ENCODE assay signal across 8 mouse cellular contexts in the genomic region with DNA sequence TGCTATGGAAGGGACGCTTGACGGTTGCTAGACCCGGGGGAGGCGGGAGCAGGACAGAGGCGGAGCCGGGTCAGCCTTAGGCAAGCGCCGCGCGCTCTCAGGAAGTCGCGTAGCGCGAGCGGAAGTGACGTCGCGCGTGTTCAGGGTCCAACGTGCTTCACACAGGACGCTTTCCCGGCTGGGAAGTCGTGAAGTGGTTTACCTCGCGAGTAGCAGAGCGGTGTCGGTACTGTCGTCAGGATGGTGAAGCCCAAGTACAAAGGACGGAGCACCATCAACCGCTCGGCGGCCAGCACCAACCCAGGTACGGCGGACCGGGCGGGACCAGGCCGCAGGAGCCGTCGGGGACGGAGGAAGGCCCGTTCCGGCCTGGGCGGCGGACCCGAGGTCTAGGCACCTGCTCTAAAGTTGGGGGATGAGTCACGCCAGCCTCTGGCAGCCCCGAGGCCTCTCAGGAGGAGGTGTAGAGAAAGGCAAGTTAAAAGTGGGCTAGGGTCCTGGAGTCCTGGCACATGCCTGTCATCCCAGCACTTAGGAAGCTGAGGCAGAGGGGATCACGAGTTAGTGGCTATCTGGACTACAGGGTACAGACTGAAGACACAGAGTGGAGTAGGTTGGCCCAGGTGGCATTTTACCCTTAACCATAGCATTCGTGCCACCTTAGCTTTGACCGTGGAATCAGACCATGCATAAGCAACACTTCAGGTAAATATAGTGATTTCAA. TPM values are rescaled to one million over a fixed set of nuclear protein-coding genes. Genes with fewer than 3 reads are reported as not detected.
DNase-seq lines count a peak whose midpoint lies in the region; ATAC-seq and TF ChIP-seq lines count a peak whose summit lies in the region.

No protein-coding gene starts in this region.

- peak; percentile 93; the same call in 1 of the 2 replicates for TF ChIP-seq POLR2A in lung, adult 2 months (IDR thresholded peaks at IDR 0.05; ENCODE audit: borderline replicate concordance, extremely low read depth, low read depth, low read length)

- H3K4me3 ChIP-seq in forebrain, embryonic 15.5 days: peak overlapping the region; percentile 82
- H3K4me3 ChIP-seq in lung, adult 2 months (replicated peaks; ENCODE audit: extremely low read depth, low read depth, low read length): peak overlapping the region; percentile 75

- H3K27ac ChIP-seq in forebrain, embryonic 15.5 days (replicated peaks): peak overlapping the region; percentile 34; the same call in 1 of the 2 replicates

- H3K9ac ChIP-seq in forebrain, embryonic 15.5 days (replicated peaks): peak overlapping the region; percentile 72

- intact Hi-C loops in heart, postnatal 25 days (cut with DNase I): loop anchor here (5.0 kb wide), 1 partner anchor 37 kb away; a partner anchor contains a TSS

- no peak for TF ChIP-seq CTCF in lung, adult 2 months (IDR thresholded peaks at IDR 0.05; ENCODE audit: insufficient read depth, low read length)

- peak overlapping the region; percentile 87 for H3K4me2 ChIP-seq in forebrain, embryonic 15.5 days (replicated peaks)

- peak; percentile 98 for ATAC-seq in forebrain, embryonic 15.5 days (replicated peaks)
- peak; percentile 99 for ATAC-seq in neutrophil, adult 5-6 weeks (ENCODE audit: extremely low read depth, insufficient number of reproducible peaks, low FRiP score, poor library complexity, severe bottlenecking)

- WGBS in forebrain, embryonic 15.5 days: under 1% methylated on average over 50 of the region's 50 CpGs
- under 1% methylated on average over 50 of the region's 50 CpGs for WGBS in lung, adult 2 months

- peak; percentile 93 for DNase-seq in ES-CJ7 (ENCODE audit: low read depth, low spot score)
- DNase-seq in cerebellum, adult 11 months: peak; percentile 85
- peak; percentile 87 for DNase-seq in heart, postnatal 25 days (ENCODE audit: low spot score)
- DNase-seq in layer of hippocampus, adult 18-20 months (ENCODE audit: low spot score in 2 of 2): peak; percentile 87 to 93
- peak; percentile 93 for DNase-seq in lung, adult 2 months
- peak; percentile 82 to 83 for DNase-seq in thymus, adult 18-20 months

- peaks cover 20% of the 10 kb centered on the region for H3K4me1 ChIP-seq in forebrain, embryonic 15.5 days
- H3K4me1 ChIP-seq in lung, adult 2 months (ENCODE audit: control insufficient read depth, insufficient read depth, low read length): peaks cover 4% of the 10 kb centered on the region; the same call in 1 of the 2 replicates

- H3K9me3 ChIP-seq in forebrain, embryonic 15.5 days: no peaks in the 10 kb centered on the region

- no peaks in the 10 kb centered on the region; the same call in 1 of the 2 replicates for H3K36me3 ChIP-seq in forebrain, embryonic 15.5 days

- no peaks in the 10 kb centered on the region for H3K27me3 ChIP-seq in forebrain, embryonic 15.5 days

RNA-seq across cellular contexts. Expression of a gene that starts 13.7 kb away (rescaled TPM):
- 93.6 and 95.8 TPM in 2 replicates for polyA plus RNA-seq in forebrain, embryonic 15.5 days (2015; fragmentation: Nextera tagmentation; extraction: Ambion mirVana)
- 10 to 100 TPM; 25.9 to 27.0 TPM for total RNA-seq in heart, postnatal 25 days (2021)
- 10 to 100 TPM; 54.8 to 62.3 TPM for total RNA-seq in layer of hippocampus, adult 18-20 months (2021)
- polyA plus RNA-seq in lung, adult 2 months (2012; rRNA removed): 13.7 and 21.5 TPM in 2 replicates
- total RNA-seq in neutrophil, adult 5-6 weeks (2017): 84.1 and 99.5 TPM in 2 replicates

RNA-seq across cellular contexts. Expression of a gene that starts 35.5 kb away (rescaled TPM):
- polyA plus RNA-seq in forebrain, embryonic 15.5 days (2015; fragmentation: Nextera tagmentation; extraction: Ambion mirVana): 0.52 and 1.2 TPM in 2 replicates
- not detected for total RNA-seq in heart, postnatal 25 days (2021)
- 1 to 10 TPM in 1 of 2 experiments, under 1 TPM in 1; 0.84 to 1.1 TPM for total RNA-seq in layer of hippocampus, adult 18-20 months (2021)
- polyA plus RNA-seq in lung, adult 2 months (2012; rRNA removed): 14.9 and 15.8 TPM in 2 replicates
- 0.23 and 0.49 TPM in 2 replicates for total RNA-seq in neutrophil, adult 5-6 weeks (2017)

RNA-seq across cellular contexts. Expression of a gene that starts 36.4 kb away (rescaled TPM):
- 31.0 and 31.1 TPM in 2 replicates for polyA plus RNA-seq in forebrain, embryonic 15.5 days (2015; fragmentation: Nextera tagmentation; extraction: Ambion mirVana)
- total RNA-seq in heart, postnatal 25 days (2021): 1 to 10 TPM; 7.6 to 8.8 TPM
- total RNA-seq in layer of hippocampus, adult 18-20 months (2021): 10 to 100 TPM; 13.8 to 15.4 TPM
- 7.8 and 8.8 TPM in 2 replicates for polyA plus RNA-seq in lung, adult 2 months (2012; rRNA removed)
- 26.2 and 30.0 TPM in 2 replicates for total RNA-seq in neutrophil, adult 5-6 weeks (2017)

RNA-seq across cellular contexts. Expression of a gene that starts 43.8 kb away (rescaled TPM):
- polyA plus RNA-seq in forebrain, embryonic 15.5 days (2015; fragmentation: Nextera tagmentation; extraction: Ambion mirVana): 2.7 and 4.5 TPM in 2 replicates
- total RNA-seq in heart, postnatal 25 days (2021): 1 to 10 TPM; 3.1 to 3.6 TPM
- total RNA-seq in layer of hippocampus, adult 18-20 months (2021): 1 to 10 TPM; 8.2 to 8.3 TPM
- polyA plus RNA-seq in lung, adult 2 months (2012; rRNA removed): 17.3 and 21.4 TPM in 2 replicates
- total RNA-seq in neutrophil, adult 5-6 weeks (2017): 0.37 and 1.3 TPM in 2 replicates

RNA-seq across cellular contexts. Expression of a gene that starts 54.9 kb away (rescaled TPM):
- 151 and 153 TPM in 2 replicates for polyA plus RNA-seq in forebrain, embryonic 15.5 days (2015; fragmentation: Nextera tagmentation; extraction: Ambion mirVana)
- total RNA-seq in heart, postnatal 25 days (2021): 10 to 100 TPM; 21.1 to 22.0 TPM
- total RNA-seq in layer of hippocampus, adult 18-20 months (2021): 100 to 1,000 TPM; 113 to 118 TPM
- 9.5 and 14.2 TPM in 2 replicates for polyA plus RNA-seq in lung, adult 2 months (2012; rRNA removed)
- 23.8 and 38.1 TPM in 2 replicates for total RNA-seq in neutrophil, adult 5-6 weeks (2017)

Comparison
In these comparisons a context has a peak if more than half of its experiments do, and no peak if none do; other contexts are left out.
1. Peak in every context shown above with its lines: DNase-seq, ATAC-seq, H3K4me3 ChIP-seq and H3K27ac ChIP-seq.